Mouse (Mus musculus) liver, embryonic 14.5 days (tissue): Measurements from ENCODE around the gene Slc17a5. TPM values are rescaled to one million over a fixed set of nuclear protein-coding genes. Genes with fewer than 3 reads are reported as not detected.

Source experiments
- ATAC-seq: fragments of 200-750 bp; cut with Nextera tagmentation; 2 replicates; pipeline ENCODE4 v1.8.0; 2017; ENCODE audit warnings: moderate number of reproducible peaks, mild to moderate bottlenecking, moderate library complexity; ENCODE audit not compliant: insufficient read depth
- DNase-seq, 3 experiments: peaks; one replicate each; pipeline ENCODE4 v3.0.0-alpha.2; 2012 to 2013; ENCODE audit warnings: low read depth in 3 of 3, low spot score in 3 of 3
- H3K27ac ChIP-seq: fragments of 300-500 bp; sonication (generic); 2 replicates; pipeline ENCODE4 v1.5.1; 2014; ENCODE audit warnings: moderate library complexity, mild to moderate bottlenecking, control low read depth, inconsistent platforms
- H3K27me3 ChIP-seq: fragments of 300-500 bp; sonication (generic); 2 replicates; pipeline ENCODE4 v1.6.1; 2014; ENCODE audit warnings: mild to moderate bottlenecking, low read length, moderate library complexity; ENCODE audit not compliant: control insufficient read depth, insufficient read depth
- H3K36me3 ChIP-seq: fragments of 300-500 bp; sonication (generic); replicated peaks from 2 replicates; pipeline ENCODE4 v1.6.1; 2014; ENCODE audit warnings: low read depth; ENCODE audit not compliant: control insufficient read depth, insufficient read depth
- H3K4me1 ChIP-seq, 2 experiments: fragments of 200-500 bp in 1 of 2; fragments of 300-500 bp in 1 of 2; sonication (generic) in 1 of 2; replicated peaks; 2 replicates each; pipeline ENCODE4 v1.6.1; 2012 to 2014; ENCODE audit warnings: antibody characterized with exemption in 1 of 2, inconsistent platforms in 1 of 2, low read length in 1 of 2; ENCODE audit not compliant: control insufficient read depth in 2 of 2, insufficient read depth in 2 of 2
- H3K4me2 ChIP-seq: fragments of 300-500 bp; sonication (generic); 2 replicates; pipeline ENCODE4 v1.6.1; 2014; ENCODE audit warnings: low read depth, mild to moderate bottlenecking, control low read depth, moderate library complexity
- H3K4me3 ChIP-seq, 2 experiments: fragments of 200-500 bp in 1 of 2; fragments of 300-500 bp in 1 of 2; sonication (generic) in 1 of 2; 2 replicates each; pipeline ENCODE4 v1.5.1; 2012 to 2014; ENCODE audit warnings: low read depth in 2 of 2, low read length in 2 of 2, mild to moderate bottlenecking in 2 of 2, control low read depth in 1 of 2, inconsistent platforms in 1 of 2, moderate library complexity in 1 of 2; ENCODE audit not compliant: insufficient read depth in 1 of 2
- H3K9ac ChIP-seq: fragments of 300-500 bp; sonication (generic); replicated peaks from 2 replicates; pipeline ENCODE4 v1.6.1; 2014; ENCODE audit warnings: mild to moderate bottlenecking, control low read depth, moderate library complexity
- H3K9me3 ChIP-seq: fragments of 300-500 bp; sonication (generic); 2 replicates; pipeline ENCODE4 v1.6.1; 2016; ENCODE audit warnings: low read length, mixed read lengths; ENCODE audit not compliant: control insufficient read depth
- CTCF ChIP-seq: IDR thresholded peaks from 2 replicates; pipeline ENCODE4 v1.5.1; 2016; ENCODE audit warnings: antibody characterized with exemption, low read depth, control low read depth
- EP300 ChIP-seq: IDR thresholded peaks from 2 replicates; pipeline ENCODE4 v1.6.1; 2016; ENCODE audit warnings: antibody characterized with exemption, low read depth
- WGBS: fragments of 180-500 bp; shearing (Covaris S2); extraction: QIAGEN DNeasy Blood & Tissue Kit; methylation state at CpG from one replicate; pipeline ENCODE4 v1.1.7; 2014; ENCODE audit not compliant: insufficient replicate concordance; 5-methylcytosine and 5-hydroxymethylcytosine counted together
- polyA plus RNA-seq, 2 experiments: library from polyadenylated mRNA; depleted of rRNA in 1 of 2; stranded (reverse) in 1 of 2; unstranded in 1 of 2; fragments of >200 nt; fragmentation: Nextera tagmentation in 1 of 2; extraction: Ambion mirVana in 1 of 2; gene quantifications; 2 replicates each; pipeline versions ENCODE4 v1.2.1 to v1.2.3; 2012 to 2014

Gene Slc17a5
- polyA plus RNA-seq, 2 experiments = 2.4 to 3.8 TPM

GRCm38 (mm10) chr9:78596834-78597233 is 9.0 kb upstream of the Slc17a5 start:
- no peak overlapping the region for H3K4me3 ChIP-seq
- TF ChIP-seq EP300 (no peak), CTCF (peak; percentile 78)
- no peaks in the 10 kb centered on the region for H3K36me3 ChIP-seq
- no peaks in the 10 kb centered on the region for H3K9me3 ChIP-seq
- H3K9ac ChIP-seq = no peak overlapping the region
- no peak overlapping the region for H3K4me2 ChIP-seq
- no peaks in the 10 kb centered on the region for H3K27me3 ChIP-seq
- H3K4me1 ChIP-seq = no peaks in the 10 kb centered on the region
- no peak overlapping the region for H3K27ac ChIP-seq
- peak in 1 of 3 experiments; percentile 9 for DNase-seq
- no peak for ATAC-seq
- WGBS = 6% methylated on average over 5 of the region's 5 CpGs

GRCm38 (mm10) chr9:78595769-78596555 is 8.1 kb upstream of the Slc17a5 start:
- no peaks in the 10 kb centered on the region for H3K9me3 ChIP-seq
- ATAC-seq (no peak), DNase-seq (no peak)
- no peak overlapping the region for H3K27ac ChIP-seq
- no peak overlapping the region for H3K4me2 ChIP-seq
- no peaks in the 10 kb centered on the region for H3K36me3 ChIP-seq
- H3K27me3 ChIP-seq = no peaks in the 10 kb centered on the region
- no peak overlapping the region for H3K9ac ChIP-seq
- 74% methylated on average over 18 of the region's 18 CpGs for WGBS
- H3K4me1 ChIP-seq = no peaks in the 10 kb centered on the region
- TF ChIP-seq CTCF (no peak), EP300 (no peak)
- no peak overlapping the region for H3K4me3 ChIP-seq

- Histone ChIP-seq H3K9ac (no peak overlapping the region), H3K9me3 (no peaks in the 10 kb centered on the region), H3K4me3 (no peak overlapping the region), H3K27ac (no peak overlapping the region), H3K27me3 (no peaks in the 10 kb centered on the region), H3K4me1 (no peaks in the 10 kb centered on the region), H3K36me3 (no peaks in the 10 kb centered on the region), H3K4me2 (no peak overlapping the region)
- ATAC-seq (no peak), DNase-seq (peak in 2 of 3 experiments; percentile 9 to 38)
- TF ChIP-seq EP300 (no peak), CTCF (no peak)
- 41% methylated on average over 3 of the region's 3 CpGs for WGBS
Measured at GRCm38 (mm10) chr9:78595257-78595656, 7.4 kb upstream of the Slc17a5 start.

DNA sequence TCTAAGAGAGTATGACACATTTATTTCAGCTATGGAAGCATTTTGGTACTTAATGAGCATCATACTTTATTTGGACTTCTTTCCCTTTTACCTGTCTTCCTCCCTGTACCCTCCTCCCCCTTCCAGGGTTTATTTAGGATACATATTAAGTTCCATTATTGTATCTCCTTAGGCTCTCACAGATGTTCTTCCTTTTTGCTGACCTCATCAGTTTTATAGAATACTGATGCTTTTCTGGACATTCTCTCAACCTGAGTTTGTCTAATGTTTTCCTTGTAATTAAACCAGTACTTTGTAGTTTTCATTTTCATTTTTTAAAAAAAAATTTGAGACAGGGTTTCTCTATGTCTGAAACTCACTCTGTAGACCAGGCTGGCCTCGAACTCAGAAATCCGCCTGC is 2.6 kb upstream of the Slc17a5 start:
- WGBS = 71% methylated on average over 2 of the region's 2 CpGs
- Histone ChIP-seq H3K36me3 (no peaks in the 10 kb centered on the region), H3K27ac (no peak overlapping the region), H3K9ac (no peak overlapping the region), H3K4me2 (no peak overlapping the region), H3K9me3 (no peaks in the 10 kb centered on the region), H3K27me3 (no peaks in the 10 kb centered on the region), H3K4me3 (no peak overlapping the region), H3K4me1 (peaks cover 8 to 12% of the 10 kb centered on the region in 2 experiments; a peak in 3 of 4 replicates)
- DNase-seq = no peak
- TF ChIP-seq CTCF (no peak), EP300 (no peak)
- ATAC-seq = no peak

GRCm38 (mm10) chr9:78588411-78589033 is 681 bp upstream of the Slc17a5 start:
- H3K27ac ChIP-seq = no peak overlapping the region
- no peaks in the 10 kb centered on the region for H3K9me3 ChIP-seq

More at GRCm38 (mm10) chr9:78588411-78589033, 681 bp upstream of the Slc17a5 start:
- no peak for TF ChIP-seq CTCF
- no peak for TF ChIP-seq EP300
- peak overlapping the region; percentile 38 to 65 for H3K4me3 ChIP-seq
- peak overlapping the region; percentile 31; the same call in 1 of the 2 replicates for H3K9ac ChIP-seq
- peak in 1 of 3 experiments; percentile 32 for DNase-seq
- ATAC-seq = peak; percentile 37
- peaks cover 8 to 12% of the 10 kb centered on the region in 2 experiments; a peak in 3 of 4 replicates for H3K4me1 ChIP-seq
- H3K4me2 ChIP-seq = peak overlapping the region; percentile 61
- 18% methylated on average over 10 of the region's 10 CpGs for WGBS
- H3K27me3 ChIP-seq = no peaks in the 10 kb centered on the region
- H3K36me3 ChIP-seq = no peaks in the 10 kb centered on the region
